14 mouse cellular contexts compared by ENCODE assay signal in the genomic region with DNA sequence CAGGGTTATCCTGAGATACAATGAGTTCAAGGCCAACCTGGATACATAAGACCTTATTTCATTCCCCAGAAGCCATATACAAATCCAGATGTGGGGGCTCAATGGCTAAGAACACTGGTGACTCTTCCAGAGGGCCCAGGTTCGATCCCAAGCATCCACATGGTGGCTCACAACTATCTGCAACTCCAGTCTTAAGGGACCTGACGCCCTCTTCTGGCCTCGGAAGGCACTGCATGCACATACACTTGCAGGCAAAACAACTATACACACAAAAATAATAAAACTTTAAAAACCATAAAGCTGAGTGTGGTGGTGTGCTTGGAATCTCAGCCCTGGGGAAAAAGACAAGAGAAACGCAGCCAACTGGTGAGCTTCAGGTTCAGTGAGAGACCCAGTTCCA. TPM values are rescaled to one million over a fixed set of nuclear protein-coding genes. Genes with fewer than 3 reads are reported as not detected.
DNase-seq lines count a peak whose midpoint lies in the region; ATAC-seq and TF ChIP-seq lines count a peak whose summit lies in the region.
"Had no signal": no experiment of that assay in that cellular context is flagged by ENCODE, and none has a peak within 500 bp of the region (broad histone marks: within the 10 kb centered on the region; RNA-seq: fewer than 3 reads in every experiment).

No protein-coding gene starts in this region.

- peak; percentile 31; the same call in 1 of the 2 replicates for TF ChIP-seq CTCF in gastrocnemius, adult 2 months (IDR thresholded peaks at IDR 0.05)
- peak; percentile 45 for TF ChIP-seq CTCF in liver, postnatal 0 days (IDR thresholded peaks at IDR 0.05; ENCODE audit: low read depth)
- TF ChIP-seq CTCF in embryonic fibroblast, embryonic 13.5 days (IDR thresholded peaks at IDR 0.05; ENCODE audit: borderline replicate concordance, insufficient read depth, low read length) = peak; percentile 29; the same call in 1 of the 2 replicates

- no peaks in the 10 kb centered on the region for H3K9me3 ChIP-seq in liver, postnatal 0 days (ENCODE audit: low read length)
- H3K9me3 ChIP-seq in liver, embryonic 12.5 days (replicated peaks) = no peaks in the 10 kb centered on the region
- H3K9me3 ChIP-seq: limb, embryonic 13.5 days had no signal

- no peak overlapping the region for H3K9ac ChIP-seq in liver, postnatal 0 days (replicated peaks)
- no peak overlapping the region for H3K9ac ChIP-seq in liver, embryonic 12.5 days
- H3K9ac ChIP-seq: limb, embryonic 13.5 days had no signal

- H3K4me1 ChIP-seq in liver, postnatal 0 days (ENCODE audit: insufficient read depth) = no peaks in the 10 kb centered on the region
- H3K4me1 ChIP-seq in liver, embryonic 12.5 days = no peaks in the 10 kb centered on the region
- no peaks in the 10 kb centered on the region for H3K4me1 ChIP-seq in embryonic fibroblast, embryonic 13.5 days (ENCODE audit: control insufficient read depth, insufficient read depth, low read length)
- H3K4me1 ChIP-seq: limb, embryonic 13.5 days had no signal

- TF ChIP-seq EP300 in liver, postnatal 0 days (IDR thresholded peaks at IDR 0.05; ENCODE audit: low read depth) = no peak

- TF ChIP-seq POLR2A in embryonic fibroblast, embryonic 13.5 days (IDR thresholded peaks at IDR 0.05; ENCODE audit: low read depth, low read length) = no peak

- DNase-seq in gastrocnemius, adult 2 months = no peak
- no peak for DNase-seq in gastrocnemius, postnatal 25 days
- no peak for DNase-seq in liver, postnatal 0 days
- DNase-seq in B cell, adult 2 months = peak; percentile 30 to 38
- no peak for DNase-seq in neural tube, embryonic 10.5 days (ENCODE audit: extremely low spot score, low spot score)
- DNase-seq in urinary bladder, postnatal 36 days (ENCODE audit: low spot score in 2 of 2) = no peak
- DNase-seq: adrenal gland, postnatal 10 days; heart, postnatal 36 days; kidney, adult 11 months; kidney, postnatal 4 days had no signal

- intact Hi-C loops in gastrocnemius, adult 2 months (cut with DNase I) = no loop called here

- ATAC-seq in liver, postnatal 0 days = no peak
- ATAC-seq in liver, embryonic 12.5 days = no peak

- WGBS in liver, postnatal 0 days (ENCODE audit: insufficient replicate concordance) = 68% methylated on average over 4 of the region's 4 CpGs
- WGBS in liver, embryonic 12.5 days (ENCODE audit: insufficient replicate concordance) = 62% methylated on average over 4 of the region's 4 CpGs

- no peak overlapping the region for H3K27ac ChIP-seq in gastrocnemius, adult 2 months
- no peak overlapping the region for H3K27ac ChIP-seq in liver, postnatal 0 days (ENCODE audit: low read depth)
- no peak overlapping the region for H3K27ac ChIP-seq in liver, embryonic 12.5 days
- no peak overlapping the region for H3K27ac ChIP-seq in embryonic fibroblast, embryonic 13.5 days (ENCODE audit: insufficient read depth, low read length)
- H3K27ac ChIP-seq: limb, embryonic 13.5 days; macrophage had no signal

- H3K4me2 ChIP-seq in liver, postnatal 0 days (ENCODE audit: low read depth, low read length) = no peak overlapping the region
- H3K4me2 ChIP-seq in liver, embryonic 12.5 days = no peak overlapping the region
- H3K4me2 ChIP-seq: limb, embryonic 13.5 days had no signal

- H3K4me3 ChIP-seq in gastrocnemius, adult 2 months = no peak overlapping the region
- H3K4me3 ChIP-seq in liver, postnatal 0 days (ENCODE audit: low read depth, low read length) = no peak overlapping the region
- no peak overlapping the region for H3K4me3 ChIP-seq in liver, embryonic 12.5 days
- no peak overlapping the region for H3K4me3 ChIP-seq in embryonic fibroblast, embryonic 13.5 days (ENCODE audit: insufficient read depth, low read length)
- H3K4me3 ChIP-seq: limb, embryonic 13.5 days had no signal

- 0 out of 2 replicates have a peak, but pooled peaks cover 2% of the 10 kb centered on the region for H3K36me3 ChIP-seq in liver, postnatal 0 days (replicated peaks; ENCODE audit: insufficient read depth, low read length)
- H3K36me3 ChIP-seq in liver, embryonic 12.5 days = no peaks in the 10 kb centered on the region
- H3K36me3 ChIP-seq: limb, embryonic 13.5 days had no signal

- H3K27me3 ChIP-seq in liver, postnatal 0 days (ENCODE audit: insufficient read depth, low read length) = no peaks in the 10 kb centered on the region
- H3K27me3 ChIP-seq in liver, embryonic 12.5 days (replicated peaks) = no peaks in the 10 kb centered on the region
- H3K27me3 ChIP-seq: limb, embryonic 13.5 days had no signal

RNA-seq across cellular contexts. Expression of gene Gramd1c, which starts 24.0 kb away (rescaled TPM):
- total RNA-seq in gastrocnemius, adult 2 months (2021) = under 1 TPM; 0.18 to 0.42 TPM
- under 1 TPM; 0.28 to 0.29 TPM for total RNA-seq in gastrocnemius, postnatal 25 days (2021)
- polyA plus RNA-seq in liver, postnatal 0 days (2015; fragmentation: Nextera tagmentation; extraction: Ambion mirVana) = 10.9 and 16.5 TPM in 2 replicates
- 3.4 and 3.7 TPM in 2 replicates for polyA plus RNA-seq in liver, embryonic 12.5 days (2016; fragmentation: Nextera tagmentation; extraction: Ambion mirVana)
- 5.6 and 6.0 TPM in 2 replicates for polyA plus RNA-seq in embryonic fibroblast, embryonic 13.5 days (2011; ENCODE audit: insufficient read length, low read depth, missing spikeins)

RNA-seq across cellular contexts. Expression of gene Zdhhc23, which starts 59.5 kb away (rescaled TPM):
- total RNA-seq in gastrocnemius, adult 2 months (2021) = 10 to 100 TPM in 1 of 2 experiments, 1 to 10 TPM in 1; 8.4 to 24.7 TPM
- 10 to 100 TPM in 1 of 2 experiments, 1 to 10 TPM in 1; 4.3 to 13.9 TPM for total RNA-seq in gastrocnemius, postnatal 25 days (2021)
- 0.20 and 0.40 TPM in 2 replicates for polyA plus RNA-seq in liver, postnatal 0 days (2015; fragmentation: Nextera tagmentation; extraction: Ambion mirVana)
- polyA plus RNA-seq in liver, embryonic 12.5 days (2016; fragmentation: Nextera tagmentation; extraction: Ambion mirVana) = 0.48 and 0.66 TPM in 2 replicates
- polyA plus RNA-seq in embryonic fibroblast, embryonic 13.5 days (2011; ENCODE audit: insufficient read length, low read depth, missing spikeins) = not detected in 2 replicates

Comparison
In these comparisons a context has a peak if more than half of its experiments do, and no peak if none do; other contexts are left out.
1. DNase-seq: peak in B cell, adult 2 months (2 of 2); none in gastrocnemius, adult 2 months (single experiment), gastrocnemius, postnatal 25 days (single experiment), liver, postnatal 0 days (single experiment), neural tube, embryonic 10.5 days (single experiment) and urinary bladder, postnatal 36 days (0 of 2).
2. Peak in every context shown above with its lines, with median percentiles within 50 percentile points of each other: CTCF ChIP-seq.